Mouse (Mus musculus): Measurements from ENCODE around the gene Polr1d. TPM values are rescaled to one million over a fixed set of nuclear protein-coding genes. Genes with fewer than 3 reads are reported as not detected.

Gene Polr1d
- polyA plus RNA-seq, 1 experiment from 2014 or later, result 105 TPM

DNA sequence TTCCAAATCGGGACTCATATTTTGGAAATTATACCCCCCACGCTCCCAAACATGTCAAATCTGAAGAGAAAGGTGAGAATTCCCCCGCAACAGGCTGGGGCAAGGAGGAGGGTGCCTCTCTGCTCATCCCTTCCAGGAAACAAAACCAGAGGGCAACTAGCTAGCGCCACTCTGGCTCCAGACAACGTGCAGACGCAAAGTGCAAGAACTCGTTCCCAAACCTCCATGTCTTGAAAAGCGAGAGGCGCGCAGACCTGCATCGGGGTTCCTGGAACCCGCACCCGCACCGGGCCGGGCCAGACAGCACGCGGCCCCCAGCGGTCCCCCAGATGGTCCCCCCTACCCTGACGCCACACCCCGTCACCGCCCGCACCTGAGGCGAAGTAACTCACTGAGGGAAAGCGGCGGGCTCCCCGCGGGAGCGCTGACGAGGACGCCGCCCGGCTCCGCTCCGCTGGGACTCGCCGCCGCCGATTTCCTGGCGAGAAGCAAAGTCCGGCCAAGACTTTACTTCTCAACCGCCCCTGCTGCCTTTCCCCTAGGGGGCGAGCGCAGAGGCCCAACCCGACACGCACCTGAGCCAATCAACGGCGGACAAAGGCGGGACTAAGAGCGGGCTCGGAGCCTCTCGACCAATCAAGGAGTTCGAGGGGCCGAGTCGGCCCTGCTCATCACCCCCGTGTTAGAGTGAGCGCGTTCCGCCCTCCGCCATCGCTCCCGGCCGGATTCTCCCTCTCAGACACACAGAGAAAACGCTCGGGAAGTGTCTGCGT, 638 bp upstream of the Polr1d start, which contains the start of gene Lnx2:
Lnx2 (minus strand) TSS at position 561 of the 773 bp plus-strand sequence.
- under 1% methylated on average over 65 of the region's 65 CpGs for WGBS
- H3K27ac ChIP-seq (ENCODE audit: low read depth, low read length), result peak within 1 kb of the TSS; percentile 91
- H3K36me3 ChIP-seq (ENCODE audit: control insufficient read depth, insufficient read depth, low read length), result no peaks in the 10 kb centered on the region
- peaks cover 17% of the 10 kb centered on the region for H3K4me1 ChIP-seq (ENCODE audit: control insufficient read depth, insufficient read depth, low read depth, low read length)
- H3K27me3 ChIP-seq (replicated peaks; ENCODE audit: control insufficient read depth, insufficient read depth, low read length), result no peaks in the 10 kb centered on the region
- peak within 1 kb of the TSS; percentile 86 for H3K9ac ChIP-seq (ENCODE audit: low read depth, low read length)
- H3K9me3 ChIP-seq (ENCODE audit: control insufficient read depth, low read length), result no peaks in the 10 kb centered on the region
- H3K4me2 ChIP-seq (ENCODE audit: low read length), result peak within 1 kb of the TSS; percentile 97
- H3K4me3 ChIP-seq (ENCODE audit: low read length), result peak within 1 kb of the TSS; percentile 92
- ATAC-seq, result peak; percentile 99

GRCm38 (mm10) chr5:147077305-147078034, 620 bp downstream of the Polr1d start:
- Histone ChIP-seq H3K36me3 (ENCODE audit: control insufficient read depth, insufficient read depth, low read length) (no peaks in the 10 kb centered on the region), H3K9ac (ENCODE audit: low read depth, low read length) (peak overlapping the region; percentile 86), H3K4me2 (ENCODE audit: low read length) (peak overlapping the region; percentile 97), H3K9me3 (ENCODE audit: control insufficient read depth, low read length) (no peaks in the 10 kb centered on the region), H3K4me1 (ENCODE audit: control insufficient read depth, insufficient read depth, low read depth, low read length) (peaks cover 17% of the 10 kb centered on the region), H3K27ac (ENCODE audit: low read depth, low read length) (peak overlapping the region; percentile 91), H3K4me3 (ENCODE audit: low read length) (peak overlapping the region; percentile 92), H3K27me3 (replicated peaks; ENCODE audit: control insufficient read depth, insufficient read depth, low read length) (no peaks in the 10 kb centered on the region)
- WGBS, result under 1% methylated on average over 46 of the region's 57 CpGs
- peak; percentile 72 for ATAC-seq

DNA sequence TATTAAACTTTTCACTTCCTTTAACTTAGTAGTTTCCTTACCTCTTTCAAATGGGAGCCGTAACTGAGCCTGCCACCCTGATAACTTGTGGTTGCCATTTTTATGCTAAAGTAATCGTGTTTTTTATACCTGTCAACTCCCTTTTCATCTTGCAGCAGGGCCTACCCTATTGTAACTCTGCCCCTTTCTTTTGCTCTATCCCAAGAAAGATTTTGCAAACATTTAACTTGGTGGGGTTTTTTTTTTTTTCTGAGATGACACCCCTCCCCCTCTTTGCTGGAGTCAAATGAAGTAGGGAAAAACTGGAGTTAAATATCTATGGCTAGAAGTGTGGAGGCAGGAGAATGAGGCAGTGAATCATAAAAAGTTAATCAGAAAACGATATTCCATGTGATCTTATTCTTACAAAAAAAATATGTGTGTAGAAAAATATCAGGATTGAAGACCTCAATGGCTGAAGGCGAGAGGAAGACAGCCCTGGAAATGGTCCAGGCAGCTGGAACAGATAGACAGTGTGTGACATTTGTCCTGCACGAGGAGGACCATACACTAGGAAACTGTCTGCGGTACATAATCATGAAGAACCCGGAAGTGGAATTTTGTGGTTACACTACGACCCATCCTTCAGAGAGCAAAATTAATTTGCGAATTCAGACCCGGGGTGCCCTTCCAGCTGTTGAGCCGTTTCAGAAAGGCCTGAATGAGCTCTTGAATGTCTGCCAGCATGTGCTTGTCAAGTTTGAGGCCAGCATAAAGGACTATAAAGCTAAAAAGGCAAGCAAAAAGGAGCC, 1.5 kb downstream of the Polr1d start:
- Histone ChIP-seq H3K4me1 (ENCODE audit: control insufficient read depth, insufficient read depth, low read depth, low read length) (peaks cover 17% of the 10 kb centered on the region), H3K27me3 (replicated peaks; ENCODE audit: control insufficient read depth, insufficient read depth, low read length) (no peaks in the 10 kb centered on the region), H3K9me3 (ENCODE audit: control insufficient read depth, low read length) (no peaks in the 10 kb centered on the region), H3K4me2 (ENCODE audit: low read length) (peak overlapping the region; percentile 97), H3K27ac (ENCODE audit: low read depth, low read length) (no peak overlapping the region), H3K4me3 (ENCODE audit: low read length) (peak overlapping the region; percentile 92), H3K36me3 (ENCODE audit: control insufficient read depth, insufficient read depth, low read length) (no peaks in the 10 kb centered on the region), H3K9ac (ENCODE audit: low read depth, low read length) (peak overlapping the region; percentile 86)
- no peak for ATAC-seq
- 39% methylated on average over 11 of the region's 11 CpGs for WGBS

DNA sequence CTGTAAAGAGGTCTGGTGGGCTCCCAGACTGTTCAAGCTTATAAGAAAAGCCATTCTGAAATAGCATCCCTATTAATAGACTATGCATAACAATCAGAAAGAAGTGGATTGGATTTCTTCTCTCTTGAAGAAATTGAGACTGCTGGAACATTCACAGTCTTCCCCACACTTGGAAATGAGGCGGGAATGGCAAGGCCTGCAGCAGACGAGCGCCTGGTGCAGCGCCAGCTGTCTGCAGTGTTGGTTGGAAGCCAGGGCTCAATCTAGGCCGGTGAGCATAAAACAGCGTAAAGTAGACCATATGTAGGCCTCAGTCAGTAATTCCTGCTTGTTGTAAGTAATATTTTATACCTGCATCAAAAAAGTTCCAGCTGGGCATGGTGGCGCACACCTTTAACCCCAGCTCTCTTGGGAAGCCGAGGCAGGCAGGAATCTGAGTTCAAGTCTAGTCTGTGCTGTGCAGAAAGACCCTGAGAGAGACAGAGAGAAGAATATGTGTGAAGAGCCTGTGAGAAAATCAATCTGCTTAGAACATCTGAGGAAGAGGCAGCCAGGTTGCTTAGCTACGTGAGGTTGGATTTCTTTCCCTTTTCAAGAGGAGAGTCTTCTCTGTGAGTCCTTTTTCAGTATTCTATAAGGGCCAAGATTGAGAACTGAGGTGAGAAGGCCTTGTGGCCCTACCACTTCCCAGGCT, 8.5 kb downstream of the Polr1d start:
- Histone ChIP-seq H3K27ac (ENCODE audit: low read depth, low read length) (peak overlapping the region; percentile 64), H3K27me3 (replicated peaks; ENCODE audit: control insufficient read depth, insufficient read depth, low read length) (no peaks in the 10 kb centered on the region), H3K4me3 (ENCODE audit: low read length) (no peak overlapping the region), H3K36me3 (ENCODE audit: control insufficient read depth, insufficient read depth, low read length) (no peaks in the 10 kb centered on the region), H3K9me3 (ENCODE audit: control insufficient read depth, low read length) (no peaks in the 10 kb centered on the region), H3K4me1 (ENCODE audit: control insufficient read depth, insufficient read depth, low read depth, low read length) (no peaks in the 10 kb centered on the region), H3K4me2 (ENCODE audit: low read length) (no peak overlapping the region), H3K9ac (ENCODE audit: low read depth, low read length) (no peak overlapping the region)
- ATAC-seq, result peak; percentile 50; the same call in 1 of the 2 replicates
- 65% methylated on average over 9 of the region's 9 CpGs for WGBS

- Histone ChIP-seq H3K27ac (ENCODE audit: low read depth, low read length) (no peak overlapping the region), H3K27me3 (replicated peaks; ENCODE audit: control insufficient read depth, insufficient read depth, low read length) (no peaks in the 10 kb centered on the region), H3K4me1 (ENCODE audit: control insufficient read depth, insufficient read depth, low read depth, low read length) (no peaks in the 10 kb centered on the region), H3K9ac (ENCODE audit: low read depth, low read length) (no peak overlapping the region), H3K36me3 (ENCODE audit: control insufficient read depth, insufficient read depth, low read length) (no peaks in the 10 kb centered on the region), H3K9me3 (ENCODE audit: control insufficient read depth, low read length) (no peaks in the 10 kb centered on the region), H3K4me3 (ENCODE audit: low read length) (no peak overlapping the region), H3K4me2 (ENCODE audit: low read length) (no peak overlapping the region)
- 95% methylated on average over 4 of the region's 4 CpGs for WGBS
- no peak for ATAC-seq
These were observed 10.0 kb downstream of the Polr1d start for GRCm38 (mm10) chr5:147086816-147087215.

DNA sequence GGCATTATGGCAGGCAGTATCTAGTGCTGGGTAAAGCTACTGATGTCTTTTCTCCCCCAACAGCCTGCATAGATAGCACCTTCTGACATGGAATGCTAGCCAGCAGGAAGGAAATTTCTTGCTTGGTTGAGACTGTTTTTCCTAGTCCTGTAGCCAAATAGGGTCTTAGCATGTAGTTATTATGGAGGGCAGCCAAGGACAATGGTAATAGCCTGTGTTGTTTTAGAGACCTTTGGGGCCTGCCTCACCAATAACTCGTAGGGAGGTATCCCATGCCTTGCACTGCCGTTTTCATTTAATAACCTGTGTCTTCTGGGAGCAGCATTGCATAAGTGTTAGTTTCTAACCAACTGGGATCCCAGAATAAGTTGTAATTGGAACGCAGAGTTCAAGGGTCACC, 13.0 kb downstream of the Polr1d start:
- no peak overlapping the region for H3K4me2 ChIP-seq (ENCODE audit: low read length)
- no peaks in the 10 kb centered on the region for H3K27me3 ChIP-seq (replicated peaks; ENCODE audit: control insufficient read depth, insufficient read depth, low read length)
- H3K9me3 ChIP-seq (ENCODE audit: control insufficient read depth, low read length), result no peaks in the 10 kb centered on the region
- 75% methylated on average over 3 of the region's 3 CpGs for WGBS
- H3K36me3 ChIP-seq (ENCODE audit: control insufficient read depth, insufficient read depth, low read length), result no peaks in the 10 kb centered on the region
- no peak overlapping the region for H3K27ac ChIP-seq (ENCODE audit: low read depth, low read length)
- no peak for ATAC-seq
- H3K4me3 ChIP-seq (ENCODE audit: low read length), result no peak overlapping the region
- H3K9ac ChIP-seq (ENCODE audit: low read depth, low read length), result no peak overlapping the region
- H3K4me1 ChIP-seq (ENCODE audit: control insufficient read depth, insufficient read depth, low read depth, low read length), result no peaks in the 10 kb centered on the region

- no peak overlapping the region for H3K9ac ChIP-seq (ENCODE audit: low read depth, low read length)
- no peak overlapping the region for H3K27ac ChIP-seq (ENCODE audit: low read depth, low read length)
- no peaks in the 10 kb centered on the region for H3K27me3 ChIP-seq (replicated peaks; ENCODE audit: control insufficient read depth, insufficient read depth, low read length)
- no peak overlapping the region for H3K4me2 ChIP-seq (ENCODE audit: low read length)
- 76% methylated on average over 11 of the region's 11 CpGs for WGBS
- no peak overlapping the region for H3K4me3 ChIP-seq (ENCODE audit: low read length)
- H3K4me1 ChIP-seq (ENCODE audit: control insufficient read depth, insufficient read depth, low read depth, low read length), result no peaks in the 10 kb centered on the region
- H3K36me3 ChIP-seq (ENCODE audit: control insufficient read depth, insufficient read depth, low read length), result no peaks in the 10 kb centered on the region
- H3K9me3 ChIP-seq (ENCODE audit: control insufficient read depth, low read length), result no peaks in the 10 kb centered on the region
- no peak for ATAC-seq
These were observed 13.6 kb downstream of the Polr1d start for GRCm38 (mm10) chr5:147090256-147090963.

- H3K4me2 ChIP-seq (ENCODE audit: low read length), result no peak overlapping the region
- 96% methylated on average over 7 of the region's 7 CpGs for WGBS
- no peaks in the 10 kb centered on the region for H3K36me3 ChIP-seq (ENCODE audit: control insufficient read depth, insufficient read depth, low read length)
- no peaks in the 10 kb centered on the region for H3K9me3 ChIP-seq (ENCODE audit: control insufficient read depth, low read length)
- H3K27ac ChIP-seq (ENCODE audit: low read depth, low read length), result no peak overlapping the region
- no peak overlapping the region for H3K9ac ChIP-seq (ENCODE audit: low read depth, low read length)
- H3K4me1 ChIP-seq (ENCODE audit: control insufficient read depth, insufficient read depth, low read depth, low read length), result no peaks in the 10 kb centered on the region
- no peak for ATAC-seq
- no peaks in the 10 kb centered on the region for H3K27me3 ChIP-seq (replicated peaks; ENCODE audit: control insufficient read depth, insufficient read depth, low read length)
- H3K4me3 ChIP-seq (ENCODE audit: low read length), result no peak overlapping the region
These were observed 15.6 kb downstream of the Polr1d start for GRCm38 (mm10) chr5:147092448-147092847.

All from hindbrain, embryonic 16.5 days (tissue).